Mouse (Mus musculus): ENCODE measurements at regions not wholly inside any gene's neighbourhood (a gene's known extent, or its start where the extent isn't known, plus 50 kb on each side); places are given as distances from the start of the nearest gene placed in this dataset.
A peak's percentile ranks its signal among the peaks of the same experiment; 100 is the strongest.
"Not testable (repeated sequence)": the region's sequence is repeated elsewhere in the genome, so short reads cannot be mapped to it uniquely, and the experiment has no call there.

- no peak for DNase-seq
These were observed 74.2 kb downstream of the Dmrta1 start for GRCm38 (mm10) chr4:89753484-89753883.

GRCm38 (mm10) chr4:89776269-89776668 is 97.0 kb downstream of the Dmrta1 start:
- no peak for DNase-seq

- no peak for DNase-seq
These were observed 102.3 kb downstream of the Dmrta1 start for GRCm38 (mm10) chr4:89781487-89781886.

- DNase-seq: no peak
These were observed 137.6 kb downstream of the Dmrta1 start for GRCm38 (mm10) chr4:89816823-89817222.

DNA sequence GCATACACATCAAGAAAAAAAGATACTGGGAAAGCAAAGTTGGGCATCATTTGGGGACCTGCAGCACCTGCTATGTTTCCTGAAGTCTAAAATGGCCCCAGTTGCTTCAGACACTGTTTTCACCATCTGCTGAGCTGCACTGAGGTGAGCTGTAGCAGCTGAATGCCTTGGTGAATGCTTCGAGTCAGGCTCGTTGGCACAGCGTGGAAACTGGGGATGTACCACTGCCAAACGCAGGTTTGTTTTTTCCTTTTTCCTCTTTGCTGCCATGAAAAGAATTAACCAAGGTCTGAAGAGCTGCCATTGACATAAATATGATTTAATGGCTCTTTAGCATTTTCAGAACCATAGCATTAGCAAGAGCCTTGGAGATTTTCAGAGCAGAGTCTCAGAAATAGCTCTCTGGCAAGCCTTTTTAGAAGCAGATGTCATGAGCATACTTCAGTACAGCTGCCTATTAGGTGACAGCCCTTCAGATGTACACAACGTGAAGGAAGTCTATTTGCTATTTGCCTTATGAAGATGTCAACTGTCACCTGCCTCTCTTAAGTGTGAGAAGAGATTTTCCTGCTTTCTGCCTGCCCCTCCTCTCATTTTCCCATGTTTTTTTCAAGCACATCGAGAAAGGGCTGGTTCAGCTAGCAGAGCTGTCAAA is 155.4 kb downstream of the Dmrta1 start:
- no peak for DNase-seq

DNA sequence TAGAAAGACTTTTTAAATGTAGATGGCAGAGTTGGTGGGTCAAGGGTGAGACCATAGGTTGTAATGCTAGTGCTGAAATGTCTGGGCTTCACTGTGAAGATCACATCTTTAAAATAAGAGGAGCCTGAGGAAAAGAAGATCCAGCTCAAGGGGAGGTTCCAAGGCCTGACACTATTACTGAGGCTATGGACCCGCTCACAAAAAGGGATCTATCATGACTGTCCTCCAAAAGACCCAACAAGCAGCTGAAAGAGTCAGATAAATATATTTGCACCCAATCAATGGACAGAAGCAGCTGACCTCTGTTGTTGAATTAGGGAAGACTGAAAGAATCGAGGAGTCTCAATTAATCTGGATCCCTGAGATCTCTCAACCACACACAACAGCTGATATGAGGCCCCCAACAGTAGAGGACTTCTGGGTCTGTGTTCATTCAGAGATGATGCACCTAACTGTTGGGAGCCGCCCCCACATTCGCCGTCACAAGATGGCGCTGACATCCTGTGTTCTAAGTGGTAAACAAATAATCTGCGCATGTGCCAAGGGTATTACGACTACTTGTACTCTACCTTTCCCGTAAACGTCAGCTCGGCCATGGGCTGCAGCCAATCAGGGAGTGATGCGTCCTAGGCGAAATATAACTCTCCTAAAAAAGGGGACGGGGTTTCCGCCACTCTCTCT is 196.3 kb downstream of the Dmrta1 start:
- peak; percentile 2 for DNase-seq

DNA sequence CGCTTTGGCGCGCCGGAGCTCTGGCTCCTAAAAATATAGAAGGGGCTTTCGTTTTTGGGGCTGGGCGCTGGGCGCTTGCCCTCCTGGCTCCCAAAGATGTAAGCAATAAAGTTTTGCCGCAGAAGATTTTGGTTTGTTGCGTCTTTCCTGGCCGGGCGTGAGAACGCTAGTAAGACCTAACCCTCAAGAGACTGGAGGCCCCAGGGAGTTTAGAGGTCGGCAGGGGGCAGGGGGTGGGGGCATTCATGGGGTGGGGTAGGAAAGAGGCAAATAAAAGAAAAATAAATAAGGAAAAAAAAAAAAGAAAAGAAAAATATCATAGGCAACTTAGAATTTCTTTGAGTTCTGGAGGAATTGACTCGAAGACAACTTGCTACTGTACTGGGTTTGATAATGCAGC is 196.9 kb downstream of the Dmrta1 start:
- not testable (repeated sequence) for DNase-seq

DNA sequence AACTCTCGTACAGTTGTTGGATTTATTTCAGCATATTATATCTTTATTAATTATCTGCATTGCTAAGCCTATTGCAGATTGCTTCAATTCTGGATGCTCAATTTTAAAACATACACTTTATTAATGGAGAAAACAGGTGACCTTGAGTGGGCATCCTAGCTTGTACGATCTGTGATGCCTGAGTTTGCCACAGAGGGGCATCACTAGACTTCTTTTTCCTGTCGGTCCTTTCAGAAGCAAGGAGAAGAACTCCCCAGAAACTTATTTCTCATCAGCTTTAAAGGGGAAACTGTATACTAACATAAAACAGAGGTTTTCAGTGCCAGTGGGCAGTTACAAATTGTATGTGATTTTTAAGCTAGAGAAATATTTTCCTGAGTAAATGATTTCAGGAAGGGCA is 201.8 kb downstream of the Dmrta1 start:
- no peak for DNase-seq

DNA sequence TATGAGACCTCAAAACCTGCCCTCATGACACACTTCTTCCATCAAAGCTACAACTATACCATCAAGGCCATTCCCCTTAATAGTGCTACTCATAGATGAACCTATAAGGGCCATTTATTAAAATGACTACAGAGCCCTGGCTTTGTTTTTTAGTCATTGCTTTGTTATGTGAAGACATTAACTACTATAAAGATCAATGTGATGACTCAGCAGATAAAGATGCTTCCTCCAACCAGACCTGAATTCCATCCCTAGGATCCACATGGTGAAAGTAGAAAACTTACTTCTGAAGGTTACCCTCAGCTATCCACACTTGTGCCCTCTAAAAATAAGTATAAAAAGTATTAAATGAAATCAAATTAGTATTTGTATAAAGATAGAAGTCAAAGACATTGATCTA is 230.4 kb downstream of the Dmrta1 start:
- DNase-seq: no peak

DNA sequence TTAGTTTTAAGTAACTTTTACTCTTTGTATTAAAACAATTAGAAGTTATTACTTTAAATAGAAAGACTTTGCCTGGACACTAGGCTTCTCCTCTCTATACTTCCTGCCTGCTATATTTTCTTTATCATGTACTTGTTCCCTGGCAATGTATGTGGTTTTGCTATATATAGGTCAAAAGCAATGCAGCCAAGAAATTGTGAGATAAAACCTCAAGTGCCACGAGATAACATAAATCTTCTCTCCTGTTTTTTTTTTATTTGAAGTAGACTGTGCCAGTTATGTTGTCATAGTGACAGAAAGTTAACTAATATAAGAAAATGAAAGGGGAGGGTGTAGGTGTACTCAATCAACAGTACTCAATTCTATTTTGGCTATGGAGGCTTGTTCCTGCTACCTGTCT is 258.4 kb downstream of the Dmrta1 start:
- DNase-seq: no peak

DNA sequence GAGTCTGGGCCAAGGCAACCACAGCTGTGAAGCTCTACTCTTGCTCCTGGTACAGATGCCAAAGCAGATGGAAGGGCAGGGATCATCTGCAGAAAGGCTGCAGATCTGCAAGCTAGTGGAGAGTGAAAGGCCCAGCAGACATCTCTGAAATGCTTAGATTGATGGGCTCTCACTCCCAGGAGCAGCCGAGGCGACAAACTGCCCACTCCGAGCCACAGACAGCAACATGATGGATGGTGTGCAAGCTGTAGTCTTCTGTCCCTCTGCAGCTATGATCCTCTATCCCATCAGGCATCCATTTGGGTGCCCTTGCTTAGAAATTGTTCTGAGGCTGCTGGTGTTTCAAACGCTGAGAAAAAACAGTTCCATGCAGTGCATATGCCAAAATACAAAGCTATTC is 262.1 kb downstream of the Dmrta1 start:
- DNase-seq: no peak

- DNase-seq: no peak
These were observed 242.5 kb upstream of the Zfp352 start for GRCm38 (mm10) chr4:89976146-89976545.

DNA sequence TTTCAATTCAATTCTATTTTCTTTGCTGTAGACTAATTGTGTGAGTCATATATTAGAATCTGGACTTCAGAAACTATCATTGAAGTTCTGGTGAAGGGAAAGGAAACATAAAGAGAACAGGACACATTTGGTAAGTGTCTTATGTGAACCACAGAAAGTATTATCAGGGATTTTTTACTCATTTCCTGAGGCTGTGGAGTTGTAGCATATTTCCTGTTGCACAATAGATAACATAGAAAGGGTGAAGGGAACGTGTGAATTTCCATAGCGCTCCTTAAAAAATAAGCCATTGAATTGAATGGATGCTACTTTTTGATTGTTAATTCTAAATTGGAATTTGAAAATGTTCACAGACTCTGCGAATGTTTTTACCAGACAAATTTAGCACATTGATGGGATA is 215.2 kb upstream of the Zfp352 start:
- no peak for DNase-seq

- DNase-seq: no peak
These were observed 214.7 kb upstream of the Zfp352 start for GRCm38 (mm10) chr4:90003898-90004297.

DNA sequence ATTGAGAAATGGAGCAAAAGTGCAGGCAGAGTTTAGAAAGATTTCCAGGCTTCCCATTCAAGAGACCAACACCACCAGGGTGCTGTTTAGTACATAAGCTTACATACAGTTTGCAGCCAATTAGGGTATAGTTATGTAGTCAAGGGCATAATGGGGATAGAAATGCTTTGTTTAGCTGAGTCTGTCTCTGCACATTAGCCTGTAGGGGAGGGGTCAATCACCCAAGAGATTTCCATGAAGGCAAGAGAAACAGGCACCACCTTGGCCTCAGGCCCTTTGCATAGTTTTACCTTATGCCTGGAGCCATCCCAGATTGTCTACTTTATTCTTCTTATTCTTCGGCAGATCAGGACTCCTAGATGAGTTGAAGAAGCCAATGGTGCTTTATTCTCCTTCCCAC is 205.9 kb upstream of the Zfp352 start:
- DNase-seq: no peak

GRCm38 (mm10) chr4:90014203-90014602 is 204.4 kb upstream of the Zfp352 start:
- DNase-seq: no peak

Measured in kidney, adult 9 months (tissue).